Mouse (Mus musculus) embryonic fibroblast, embryonic 13.5 days (primary cell): Measurements from ENCODE around the gene Pelo. TPM values are rescaled to one million over a fixed set of nuclear protein-coding genes. Genes with fewer than 3 reads are reported as not detected.
A peak's percentile ranks its signal among the peaks of the same experiment; 100 is the strongest.

ENCODE experiments used
- H3K27ac ChIP-seq: 2 replicates; pipeline ENCODE4 v1.5.1; 2012; ENCODE audit warnings: low read length, control low read depth, inconsistent platforms; ENCODE audit not compliant: insufficient read depth
- H3K4me1 ChIP-seq: 2 replicates; pipeline ENCODE4 v1.6.1; 2011; ENCODE audit warnings: low read length; ENCODE audit not compliant: control insufficient read depth, insufficient read depth
- H3K4me3 ChIP-seq: 2 replicates; pipeline ENCODE4 v1.5.1; 2011; ENCODE audit warnings: mild to moderate bottlenecking, control low read depth, low read length; ENCODE audit not compliant: insufficient read depth
- CTCF ChIP-seq: IDR thresholded peaks from 2 replicates; pipeline ENCODE4 v1.5.1; 2011; ENCODE audit warnings: mild to moderate bottlenecking, control low read depth, low read length, moderate library complexity, borderline replicate concordance; ENCODE audit not compliant: insufficient read depth
- POLR2A ChIP-seq: IDR thresholded peaks from 2 replicates; pipeline ENCODE4 v1.6.1; 2011; ENCODE audit warnings: low read depth, mild to moderate bottlenecking, control low read depth, low read length, moderate library complexity
- polyA plus RNA-seq: library from polyadenylated mRNA; stranded (reverse); fragments of >200 nt; gene quantifications from 2 replicates; pipeline ENCODE4 v1.2.4, GENCODE M21; 2011; ENCODE audit warnings: low read depth; ENCODE audit not compliant: missing spikeins, insufficient read length

The Pelo gene
- polyA plus RNA-seq, 1 experiment: 14.1 TPM

DNA sequence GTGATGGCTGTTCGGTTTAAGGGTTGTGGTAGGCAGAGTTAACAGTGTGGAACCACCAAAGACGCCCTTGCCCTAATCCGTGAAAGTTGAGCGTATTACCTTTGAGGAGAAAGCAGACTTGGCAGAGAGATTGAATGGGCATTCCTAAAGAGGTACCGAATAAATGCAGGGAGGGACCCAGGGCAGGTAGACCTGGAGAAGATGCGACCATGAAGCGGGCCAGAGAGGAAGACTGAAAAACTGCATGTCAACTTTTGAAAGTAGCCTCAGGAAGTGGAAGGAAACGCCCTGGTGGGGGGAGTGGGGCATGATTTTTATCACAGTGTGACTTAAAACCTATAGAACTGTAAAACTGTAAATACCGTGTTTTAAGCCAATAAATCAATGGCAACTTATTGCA lies 9.4 kb upstream of the Pelo start:
- Histone ChIP-seq H3K4me1 (no peaks in the 10 kb centered on the region), H3K4me3 (no peak overlapping the region), H3K27ac (no peak overlapping the region)
- no peak for TF ChIP-seq CTCF
- no peak for TF ChIP-seq POLR2A

DNA sequence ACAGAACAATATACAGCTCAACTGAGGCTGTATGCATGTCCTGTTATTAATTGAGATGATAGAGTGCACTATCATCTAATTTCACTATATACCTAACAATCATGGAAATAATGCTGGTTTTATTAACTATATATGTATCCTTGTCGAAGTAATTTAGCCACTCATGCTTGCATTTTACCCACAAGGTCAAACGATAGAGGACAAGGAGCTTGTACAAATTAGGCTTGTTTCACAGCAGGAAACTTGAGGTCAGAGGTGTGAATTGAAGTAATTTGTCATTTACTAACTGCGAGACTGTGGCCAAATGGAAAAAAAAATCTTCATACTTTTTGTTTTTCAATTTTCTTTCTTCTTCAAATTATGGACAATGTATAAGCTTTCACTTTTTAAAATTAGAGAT lies 8.2 kb upstream of the Pelo start:
- TF ChIP-seq CTCF: no peak
- H3K4me3 ChIP-seq: no peak overlapping the region

DNA sequence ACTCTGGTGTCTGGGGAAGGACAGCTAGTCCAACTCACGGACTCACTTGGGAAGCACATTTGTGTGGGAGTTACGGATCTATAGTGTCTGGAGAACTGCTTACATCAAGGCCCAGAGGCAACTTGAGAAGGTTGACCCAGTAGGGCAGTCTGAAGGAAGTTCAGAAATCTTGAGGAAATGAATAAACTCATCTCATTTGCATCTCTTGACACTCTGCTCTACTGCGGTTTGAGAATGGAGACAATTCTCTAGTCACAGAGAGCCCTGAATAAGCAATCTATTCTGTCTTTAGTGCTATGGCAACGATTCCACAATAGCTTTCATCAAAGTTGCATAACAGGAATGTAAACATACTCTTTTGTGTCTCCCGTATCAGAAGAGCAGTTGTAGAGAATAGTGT lies 7.0 kb upstream of the Pelo start:
- no peak overlapping the region for H3K27ac ChIP-seq
- H3K4me1 ChIP-seq: no peaks in the 10 kb centered on the region
- TF ChIP-seq CTCF (no peak), POLR2A (no peak)
- H3K4me3 ChIP-seq: no peak overlapping the region

More for the DNA sequence above, 8.2 kb upstream of the Pelo start:
- Histone ChIP-seq H3K4me1 (no peaks in the 10 kb centered on the region), H3K27ac (no peak overlapping the region)

DNA sequence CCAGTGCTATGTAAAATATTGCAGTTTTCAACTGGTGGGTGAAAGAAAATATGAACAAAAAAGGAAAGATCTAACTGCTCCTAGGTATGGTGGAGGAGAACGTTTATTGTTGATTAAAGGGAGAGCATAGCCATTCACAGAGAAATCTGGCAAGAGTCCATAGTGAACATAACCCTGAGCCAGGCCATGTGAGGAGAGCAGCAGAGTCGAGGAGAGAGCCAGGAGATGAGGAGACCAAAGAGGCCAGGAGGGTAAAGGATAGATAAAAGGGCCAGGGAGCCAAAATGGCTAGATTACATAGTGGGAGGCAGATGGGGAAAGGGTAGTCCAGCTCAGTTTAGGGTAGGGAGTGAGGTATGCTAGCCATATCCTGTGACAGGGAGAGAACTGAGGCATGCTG lies 6.2 kb upstream of the Pelo start:
- H3K4me1 ChIP-seq: peaks cover 2% of the 10 kb centered on the region; the same call in 1 of the 2 replicates

DNA sequence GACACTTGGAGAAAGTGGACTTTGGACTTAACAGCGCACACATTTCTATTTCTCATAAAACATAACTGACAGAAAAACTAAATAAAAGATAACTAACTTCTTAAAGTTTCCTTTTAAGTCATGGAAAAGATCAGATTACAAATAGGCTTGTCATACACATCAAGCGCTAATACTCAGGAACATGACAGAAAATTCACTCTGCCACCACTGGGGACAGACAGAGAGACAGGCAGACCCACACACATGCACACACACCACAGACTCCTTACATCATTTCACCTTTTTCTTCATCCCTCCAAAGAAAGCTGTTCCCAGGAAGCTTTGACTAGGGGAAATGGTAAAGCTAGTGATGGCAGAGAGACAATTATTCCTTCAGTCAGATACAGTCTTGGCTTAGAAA lies 5.4 kb upstream of the Pelo start:
- Histone ChIP-seq H3K4me3 (no peak overlapping the region), H3K4me1 (peaks cover 2% of the 10 kb centered on the region; the same call in 1 of the 2 replicates), H3K27ac (no peak overlapping the region)
- TF ChIP-seq POLR2A (no peak), CTCF (no peak)

More for the DNA sequence above, 6.2 kb upstream of the Pelo start:
- no peak overlapping the region for H3K27ac ChIP-seq
- H3K4me3 ChIP-seq: no peak overlapping the region
- TF ChIP-seq CTCF: no peak
- no peak for TF ChIP-seq POLR2A

DNA sequence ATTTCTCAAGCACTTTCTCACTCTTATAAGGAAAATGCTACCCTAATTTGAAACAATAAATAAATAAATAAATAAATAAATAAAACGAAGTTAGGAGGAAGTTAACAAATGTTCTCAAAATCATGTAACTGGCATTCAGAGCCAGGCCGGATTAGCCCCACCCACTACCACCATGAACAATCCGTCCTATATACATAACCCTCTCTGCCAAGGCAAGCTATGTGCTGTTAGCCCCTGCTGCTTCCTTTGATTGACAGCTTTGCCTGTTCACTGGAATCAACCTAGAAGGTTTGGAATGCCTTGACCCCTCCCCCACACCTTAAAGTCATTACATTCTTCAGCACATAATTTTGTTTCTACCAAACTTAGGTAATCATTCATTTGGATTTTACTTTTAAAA lies 1.5 kb upstream of the Pelo start:
- Histone ChIP-seq H3K4me3 (no peak overlapping the region), H3K27ac (no peak overlapping the region), H3K4me1 (peaks cover 2% of the 10 kb centered on the region; the same call in 1 of the 2 replicates)
- TF ChIP-seq POLR2A (no peak), CTCF (no peak)

DNA sequence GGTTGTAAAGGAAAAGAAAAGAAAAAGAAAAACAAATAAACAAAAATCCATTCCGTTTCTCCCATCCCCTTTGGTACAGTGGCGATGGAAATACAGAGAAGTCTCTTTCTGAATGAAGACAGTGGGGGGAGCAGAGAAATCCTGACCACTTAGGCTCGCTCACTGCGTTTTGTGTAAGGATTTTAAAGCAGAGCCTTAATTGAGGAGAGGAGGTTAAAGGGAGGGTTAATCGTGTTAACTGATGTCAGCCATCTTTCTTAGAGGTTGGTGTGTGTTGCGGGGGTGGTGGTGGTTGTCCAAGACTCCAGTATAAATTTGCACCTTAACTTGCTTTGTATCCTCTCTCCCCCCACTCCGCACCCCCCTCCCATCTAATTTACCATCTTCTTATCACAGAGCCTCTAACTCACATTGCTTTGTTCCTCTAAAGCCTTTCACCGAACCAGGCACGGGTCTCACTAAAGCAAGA lies 1.0 kb upstream of the Pelo start:
- peak overlapping the region; percentile 95 for H3K27ac ChIP-seq
- TF ChIP-seq CTCF: no peak
- no peak for TF ChIP-seq POLR2A
- peaks cover 2% of the 10 kb centered on the region; the same call in 1 of the 2 replicates for H3K4me1 ChIP-seq
- peak overlapping the region; percentile 62 for H3K4me3 ChIP-seq

DNA sequence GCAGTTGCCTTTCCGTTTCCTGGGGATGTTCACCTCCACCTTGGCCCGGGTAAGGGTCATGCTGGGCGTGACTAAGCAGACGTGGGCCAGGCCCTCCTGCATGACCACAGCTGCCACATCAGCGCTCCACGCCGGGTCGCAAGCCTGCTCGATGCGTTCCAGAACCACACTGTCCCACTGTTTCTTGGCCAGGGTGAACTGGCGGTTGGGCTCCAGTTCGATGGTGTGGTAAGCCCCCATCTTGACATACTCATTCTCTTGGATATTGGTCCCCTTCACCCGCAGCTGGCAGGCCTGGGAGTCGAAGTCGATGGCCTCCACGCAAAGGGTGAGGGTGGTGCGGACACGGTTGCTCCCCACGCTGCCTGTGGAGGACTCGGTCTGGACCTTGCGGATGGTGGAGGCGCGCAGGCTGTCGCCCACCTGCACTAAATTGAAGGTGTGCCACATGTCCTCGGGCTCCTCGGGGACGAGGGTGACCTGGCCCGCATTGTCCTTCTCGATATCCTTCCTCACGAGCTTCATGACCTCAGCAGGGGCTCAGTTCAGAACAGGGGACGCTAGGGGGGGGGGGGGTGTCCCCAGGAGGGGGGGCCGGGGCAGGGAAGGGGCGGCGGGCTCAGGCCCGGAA lies 476 bp downstream of the Pelo start:
- peak overlapping the region; percentile 62 for H3K4me3 ChIP-seq
- TF ChIP-seq CTCF (no peak), POLR2A (peak; percentile 62)
- H3K27ac ChIP-seq: 0 out of 2 replicates have a peak overlapping the region, but pooled peaks have one; percentile 4
- peaks cover 2% of the 10 kb centered on the region; the same call in 1 of the 2 replicates for H3K4me1 ChIP-seq

DNA sequence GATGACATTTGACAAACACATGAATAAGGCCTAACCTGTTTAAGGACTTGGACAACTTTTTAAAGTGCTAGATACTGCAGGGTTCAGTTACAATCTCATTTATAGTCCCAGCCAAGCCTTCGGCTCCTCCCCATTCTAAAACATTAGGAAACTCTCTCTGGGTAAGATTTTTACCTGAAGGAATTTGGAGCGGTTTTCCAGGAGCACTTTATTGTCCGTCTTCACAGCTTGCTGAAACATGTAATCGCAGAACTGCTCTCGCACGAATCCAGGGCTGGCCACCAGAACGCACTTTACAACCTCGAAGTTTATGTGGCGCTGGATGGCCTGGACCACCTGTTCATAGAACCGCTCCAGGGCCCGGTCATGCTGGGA lies 979 bp downstream of the Pelo start:
- Histone ChIP-seq H3K4me3 (peak overlapping the region; percentile 62), H3K27ac (no peak overlapping the region), H3K4me1 (peaks cover 2% of the 10 kb centered on the region; the same call in 1 of the 2 replicates)
- TF ChIP-seq CTCF (no peak), POLR2A (no peak)

DNA sequence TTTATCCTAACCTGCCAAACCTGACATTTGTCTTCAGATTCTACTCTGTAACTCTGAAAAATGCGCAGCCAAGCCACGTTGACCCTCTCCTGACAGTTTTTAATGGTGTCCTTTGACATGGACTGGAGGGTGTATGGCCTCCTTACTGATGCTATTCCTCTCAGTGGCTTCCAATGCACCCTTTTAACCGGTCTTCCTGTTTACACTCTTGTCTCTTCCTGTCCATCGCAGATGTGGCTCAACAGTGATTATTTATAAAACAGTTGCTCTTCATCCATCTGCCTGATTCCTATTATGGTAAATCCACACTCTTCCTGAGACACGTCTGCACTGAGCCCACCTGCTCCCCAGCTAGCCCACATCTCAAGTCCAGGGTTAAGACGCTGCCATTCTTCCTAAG lies 4.0 kb downstream of the Pelo start:
- no peak overlapping the region for H3K4me3 ChIP-seq
- no peak overlapping the region for H3K27ac ChIP-seq
- TF ChIP-seq CTCF (no peak), POLR2A (no peak)
- H3K4me1 ChIP-seq: no peaks in the 10 kb centered on the region
